Mouse (Mus musculus) heart, postnatal 36 days (tissue): ENCODE data around the gene Mogs. TPM values are rescaled to one million over a fixed set of nuclear protein-coding genes. Genes with fewer than 3 reads are reported as not detected.

ENCODE experiments used
- microRNA-seq, 2 experiments: library from miRNA; unstranded; fragments of <30 nt; microRNA quantifications; one replicate each; pipeline ENCODE4 v1.2.0; 2021; ENCODE audit warnings: borderline number of aligned reads in 2 of 2
- total RNA-seq, 2 experiments: library from RNA; stranded (reverse); gene quantifications; 2 replicates each; pipeline ENCODE4 v1.2.3; 2021

Mogs gene
- total RNA-seq, 2 experiments from 2014 or later: 8.2 to 8.8 TPM

Small RNA genes within 50 kb of the gene (microRNA-seq; reads per million reads assigned to microRNA genes)
- gene Mir3470a: 0 reads per million in 2 experiments

Other genes starting within 250 kb of the Mogs start
- under 1 TPM; 0.22 TPM for gene Sema4f, start 175.7 kb upstream of the Mogs start, total RNA-seq
- not detected for gene M1ap, start 168.6 kb upstream of the Mogs start, total RNA-seq
- gene Dok1, start 82.0 kb upstream of the Mogs start, total RNA-seq: 1 to 10 TPM; 2.8 to 4.3 TPM
- 1 to 10 TPM; 2.9 to 3.1 TPM for gene Loxl3, start 81.3 kb upstream of the Mogs start, total RNA-seq
- gene Aup1, start 61.0 kb upstream of the Mogs start, total RNA-seq: 10 to 100 TPM; 78.1 to 82.2 TPM
- 10 to 100 TPM; 34.2 to 35.4 TPM for gene Htra2, start 60.2 kb upstream of the Mogs start, total RNA-seq
- gene Dqx1, start 57.7 kb upstream of the Mogs start, total RNA-seq: under 1 TPM; 0.65 to 0.89 TPM
- gene Tlx2, start 45.2 kb upstream of the Mogs start, total RNA-seq: not detected
- gene Pcgf1, start 37.6 kb upstream of the Mogs start, total RNA-seq: 10 to 100 TPM in 1 of 2 experiments, 1 to 10 TPM in 1; 8.6 to 10.1 TPM
- 1 to 10 TPM in 1 of 2 experiments, under 1 TPM in 1; 0.68 to 1.1 TPM for gene Lbx2, start 29.1 kb upstream of the Mogs start, total RNA-seq
- 1 to 10 TPM; 1.4 to 1.5 TPM for gene Ccdc142, start 13.9 kb upstream of the Mogs start, total RNA-seq
- gene Gm42688, start 13.9 kb upstream of the Mogs start, total RNA-seq: 1 to 10 TPM; 1.1 to 1.4 TPM
- gene Mrpl53, start 6.5 kb upstream of the Mogs start, total RNA-seq: 100 to 1,000 TPM; 123 to 132 TPM
- gene Wbp1, start 6.1 kb downstream of the Mogs start, total RNA-seq: 10 to 100 TPM; 71.0 to 71.7 TPM
- gene Ino80b, start 9.9 kb downstream of the Mogs start, total RNA-seq: 10 to 100 TPM; 14.5 to 16.0 TPM
- 1 to 10 TPM; 4.6 to 5.5 TPM for gene Rtkn, start 20.0 kb downstream of the Mogs start, total RNA-seq
- gene Wdr54, start 40.9 kb downstream of the Mogs start, total RNA-seq: 1 to 10 TPM; 1.4 to 1.5 TPM
- under 1 TPM; 0.16 to 0.39 TPM for gene 1700003E16Rik, start 40.9 kb downstream of the Mogs start, total RNA-seq
- 100 to 1,000 TPM; 137 to 139 TPM for gene Dctn1, start 50.4 kb downstream of the Mogs start, total RNA-seq
- not detected for gene Slc4a5, start 104.3 kb downstream of the Mogs start, total RNA-seq
- 1 to 10 TPM; 2.2 to 3.0 TPM for gene Mthfd2, start 210.4 kb downstream of the Mogs start, total RNA-seq
- 10 to 100 TPM; 22.9 to 24.9 TPM for gene Mob1a, start 210.5 kb downstream of the Mogs start, total RNA-seq
- 100 to 1,000 TPM; 329 to 387 TPM for gene Bola3, start 233.7 kb downstream of the Mogs start, total RNA-seq